ENCODE assay signal across 16 mouse cellular contexts in genomic region chr11:3418741-3419140, GRCm38 (mm10). TPM values are rescaled to one million over a fixed set of nuclear protein-coding genes. Genes with fewer than 3 reads are reported as not detected.
DNase-seq lines count a peak whose midpoint lies in the region; ATAC-seq and TF ChIP-seq lines count a peak whose summit lies in the region.
"Had no signal": no experiment of that assay in that cellular context is flagged by ENCODE, and none has a peak within 500 bp of the region (broad histone marks: within the 10 kb centered on the region; RNA-seq: fewer than 3 reads in every experiment).

No protein-coding gene starts in this region.

- peak overlapping the region; percentile 49 for H3K27ac ChIP-seq in gastrocnemius, adult 2 months
- H3K27ac ChIP-seq in hindbrain, embryonic 16.5 days (ENCODE audit: low read depth, low read length), result no peak overlapping the region
- H3K27ac ChIP-seq: embryonic facial prominence, embryonic 15.5 days; hindbrain, embryonic 10.5 days; midbrain, embryonic 12.5 days; neural tube, embryonic 12.5 days had no signal

- no peak for TF ChIP-seq CTCF in gastrocnemius, adult 2 months (IDR thresholded peaks at IDR 0.05)

- no peaks in the 10 kb centered on the region for H3K27me3 ChIP-seq in hindbrain, embryonic 16.5 days (replicated peaks; ENCODE audit: control insufficient read depth, insufficient read depth, low read length)
- H3K27me3 ChIP-seq: embryonic facial prominence, embryonic 15.5 days; midbrain, embryonic 12.5 days; neural tube, embryonic 12.5 days had no signal

- 85% methylated on average over 4 of the region's 4 CpGs for WGBS in hindbrain, embryonic 16.5 days

- no peaks in the 10 kb centered on the region for H3K9me3 ChIP-seq in hindbrain, embryonic 16.5 days (ENCODE audit: control insufficient read depth, low read length)
- H3K9me3 ChIP-seq: embryonic facial prominence, embryonic 15.5 days; neural tube, embryonic 12.5 days had no signal

- peaks cover 29% of the 10 kb centered on the region for H3K36me3 ChIP-seq in hindbrain, embryonic 16.5 days (ENCODE audit: control insufficient read depth, insufficient read depth, low read length)

- no peak overlapping the region for H3K4me3 ChIP-seq in gastrocnemius, adult 2 months
- no peak overlapping the region for H3K4me3 ChIP-seq in hindbrain, embryonic 16.5 days (ENCODE audit: low read length)
- H3K4me3 ChIP-seq: embryonic facial prominence, embryonic 15.5 days; hindbrain, embryonic 10.5 days; midbrain, embryonic 12.5 days; neural tube, embryonic 12.5 days had no signal

- no peak overlapping the region for H3K4me2 ChIP-seq in hindbrain, embryonic 16.5 days (ENCODE audit: low read length)
- H3K4me2 ChIP-seq: embryonic facial prominence, embryonic 15.5 days; midbrain, embryonic 12.5 days; neural tube, embryonic 12.5 days had no signal

- no peaks in the 10 kb centered on the region for H3K4me1 ChIP-seq in hindbrain, embryonic 16.5 days (ENCODE audit: control insufficient read depth, insufficient read depth, low read depth, low read length)
- H3K4me1 ChIP-seq: embryonic facial prominence, embryonic 15.5 days; hindbrain, embryonic 10.5 days; midbrain, embryonic 12.5 days; neural tube, embryonic 12.5 days had no signal

- intact Hi-C loops in gastrocnemius, adult 2 months (cut with DNase I), result no loop called here
- intact Hi-C loops in gastrocnemius, postnatal 36 days (cut with DNase I), result no loop called here
- intact Hi-C loops in heart, postnatal 10 days (cut with DNase I), result no loop called here

- DNase-seq in gastrocnemius, adult 2 months, result no peak
- no peak for DNase-seq in gastrocnemius, postnatal 36 days
- DNase-seq in R1 (ENCODE audit: low read depth, low spot score), result peak; percentile 69
- peak; percentile 39 to 44 for DNase-seq in heart, postnatal 10 days
- DNase-seq in kidney, postnatal 25 days, result peak; percentile 43 to 61
- DNase-seq in frontal cortex, postnatal 10 days (ENCODE audit: low spot score in 2 of 2), result no peak
- no peak for DNase-seq in natural killer cell, adult 2 months (ENCODE audit: low spot score in 2 of 2)
- DNase-seq: cerebellum, postnatal 36 days; forebrain, postnatal 0 days; layer of hippocampus, adult 9-11 months; right cerebral cortex, postnatal 14 days had no signal

- ATAC-seq in hindbrain, embryonic 16.5 days, result no peak
- ATAC-seq: forebrain, postnatal 0 days had no signal

- H3K9ac ChIP-seq in hindbrain, embryonic 16.5 days (ENCODE audit: low read depth, low read length), result no peak overlapping the region
- H3K9ac ChIP-seq: embryonic facial prominence, embryonic 15.5 days; forebrain, postnatal 0 days; midbrain, embryonic 12.5 days; neural tube, embryonic 12.5 days had no signal

RNA-seq across cellular contexts. Expression of gene Limk2, which starts 9.8 kb away (rescaled TPM):
- total RNA-seq in gastrocnemius, adult 2 months (2021), result 10 to 100 TPM; 10.0 to 11.5 TPM
- 10 to 100 TPM in 1 of 2 experiments, 1 to 10 TPM in 1; 9.8 to 11.9 TPM for total RNA-seq in gastrocnemius, postnatal 36 days (2021)
- 10 to 100 TPM; 25.2 to 27.7 TPM for total RNA-seq in heart, postnatal 10 days (2021)
- polyA plus RNA-seq in hindbrain, embryonic 16.5 days (2015; fragmentation: Nextera tagmentation; extraction: Ambion mirVana), result 159 and 164 TPM in 2 replicates

RNA-seq across cellular contexts. Expression of gene Rnf185, which starts 33.4 kb away (rescaled TPM):
- total RNA-seq in gastrocnemius, adult 2 months (2021), result 10 to 100 TPM; 18.9 to 19.4 TPM
- 10 to 100 TPM; 15.1 to 16.1 TPM for total RNA-seq in gastrocnemius, postnatal 36 days (2021)
- 10 to 100 TPM; 27.9 to 28.0 TPM for total RNA-seq in heart, postnatal 10 days (2021)
- polyA plus RNA-seq in hindbrain, embryonic 16.5 days (2015; fragmentation: Nextera tagmentation; extraction: Ambion mirVana), result 43.0 and 46.2 TPM in 2 replicates

Comparison
In these comparisons a context has a peak if more than half of its experiments do, and no peak if none do; other contexts are left out.
1. DNase-seq: peak in R1 (single experiment), heart, postnatal 10 days (2 of 2) and kidney, postnatal 25 days (2 of 2); none in gastrocnemius, adult 2 months (single experiment), gastrocnemius, postnatal 36 days (0 of 2), frontal cortex, postnatal 10 days (0 of 2) and natural killer cell, adult 2 months (0 of 2).